Mouse (Mus musculus): ENCODE results near the gene Dusp11.
"Not testable (repeated sequence)": the region's sequence is repeated elsewhere in the genome, so short reads cannot be mapped to it uniquely, and the experiment has no call there.

Gene Dusp11

GRCm38 (mm10) chr6:85961101-85962091 is at the start of gene Dusp11:
Gene Dusp11, minus strand, starts transcription at chr6:85961667.
- peak; percentile 93 for DNase-seq (ENCODE audit: low read depth, low spot score)

GRCm38 (mm10) chr6:86009980-86010379 is 48.5 kb upstream of the Dusp11 start:
- peak; percentile 67 for DNase-seq (ENCODE audit: low read depth, low spot score)

GRCm38 (mm10) chr6:86004271-86005148 is 43.0 kb upstream of the Dusp11 start:
- peak; percentile 87 for DNase-seq (ENCODE audit: low read depth, low spot score)

- no peak for DNase-seq (ENCODE audit: low read depth, low spot score)
Measured at GRCm38 (mm10) chr6:86003405-86003925, 42.0 kb upstream of the Dusp11 start.

- not testable (repeated sequence) for DNase-seq (ENCODE audit: low read depth, low spot score)
Measured at GRCm38 (mm10) chr6:85990774-85991173, 29.3 kb upstream of the Dusp11 start.

- DNase-seq (ENCODE audit: low read depth, low spot score): not testable (repeated sequence)
Measured at GRCm38 (mm10) chr6:85989570-85989969, 28.1 kb upstream of the Dusp11 start.

GRCm38 (mm10) chr6:85984351-85984750 is 22.9 kb upstream of the Dusp11 start:
- no peak for DNase-seq (ENCODE audit: low read depth, low spot score)

- DNase-seq (ENCODE audit: low read depth, low spot score): not testable (repeated sequence)
Measured at GRCm38 (mm10) chr6:85978736-85979135, 17.3 kb upstream of the Dusp11 start.

GRCm38 (mm10) chr6:85976242-85976641 is 14.8 kb upstream of the Dusp11 start:
- no peak for DNase-seq (ENCODE audit: low read depth, low spot score)

GRCm38 (mm10) chr6:85975761-85976160 is 14.3 kb upstream of the Dusp11 start:
- DNase-seq (ENCODE audit: low read depth, low spot score): no peak

GRCm38 (mm10) chr6:85974941-85975617 is 13.6 kb upstream of the Dusp11 start:
- DNase-seq (ENCODE audit: low read depth, low spot score): no peak

- no peak for DNase-seq (ENCODE audit: low read depth, low spot score)
Measured at GRCm38 (mm10) chr6:85973336-85973735, 11.9 kb upstream of the Dusp11 start.

- no peak for DNase-seq (ENCODE audit: low read depth, low spot score)
Measured at GRCm38 (mm10) chr6:85972699-85973098, 11.2 kb upstream of the Dusp11 start.

GRCm38 (mm10) chr6:85969889-85970288 is 8.4 kb upstream of the Dusp11 start:
- no peak for DNase-seq (ENCODE audit: low read depth, low spot score)

- no peak for DNase-seq (ENCODE audit: low read depth, low spot score)
Measured at GRCm38 (mm10) chr6:85966686-85967085, 5.2 kb upstream of the Dusp11 start.

GRCm38 (mm10) chr6:85966081-85966480 is 4.6 kb upstream of the Dusp11 start:
- DNase-seq (ENCODE audit: low read depth, low spot score): not testable (repeated sequence)

GRCm38 (mm10) chr6:85957581-85957980 is 3.9 kb downstream of the Dusp11 start:
- no peak for DNase-seq (ENCODE audit: low read depth, low spot score)

- DNase-seq (ENCODE audit: low read depth, low spot score): no peak
Measured at GRCm38 (mm10) chr6:85948549-85948948, 12.9 kb downstream of the Dusp11 start.

GRCm38 (mm10) chr6:85942469-85942868 is 19.0 kb downstream of the Dusp11 start:
- no peak for DNase-seq (ENCODE audit: low read depth, low spot score)

- DNase-seq (ENCODE audit: low read depth, low spot score): no peak
Measured at GRCm38 (mm10) chr6:85938701-85939100, 22.8 kb downstream of the Dusp11 start.

Data from forelimb bud, embryonic 11.5 days (tissue).